ENCODE assay signal across 11 mouse cellular contexts in the genomic region with DNA sequence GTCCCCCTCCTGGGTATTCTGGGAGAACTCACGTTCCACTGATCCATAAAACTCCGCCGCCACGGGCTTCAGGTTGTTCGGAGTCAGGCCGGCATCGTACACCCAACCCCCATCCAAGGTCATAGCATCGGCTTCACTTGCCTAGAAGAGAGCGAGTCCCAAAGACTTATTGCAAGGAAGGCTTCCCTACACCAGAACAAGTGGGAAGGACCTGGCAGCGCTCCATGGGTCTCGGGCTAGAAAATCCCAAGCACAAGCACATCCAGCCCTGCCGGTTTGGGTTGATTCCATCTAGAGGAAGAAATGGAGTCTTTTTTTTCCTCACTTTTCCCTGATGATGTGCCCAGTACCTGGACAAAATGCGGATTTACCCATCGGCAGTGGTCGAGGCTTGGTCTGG. TPM values are rescaled to one million over a fixed set of nuclear protein-coding genes. Genes with fewer than 3 reads are reported as not detected.
DNase-seq lines count a peak whose midpoint lies in the region; ATAC-seq lines count a peak whose summit lies in the region.
"Had no signal": no experiment of that assay in that cellular context is flagged by ENCODE, and none has a peak within 500 bp of the region (broad histone marks: within the 10 kb centered on the region; RNA-seq: fewer than 3 reads in every experiment).

No protein-coding gene starts in this region.

- no peak for ATAC-seq in erythroid progenitor cell, adult 5-6 weeks (replicated peaks; ENCODE audit: low FRiP score, poor library complexity, severe bottlenecking)
- no peak for ATAC-seq in CD4-positive, CD25-positive, alpha-beta regulatory T cell, adult 4 months
- ATAC-seq: intestine, postnatal 0 days had no signal

- intact Hi-C loops in left cerebral cortex, postnatal 4 days (cut with DNase I) = no loop called here

- DNase-seq in adrenal gland, postnatal 10 days = peak; percentile 29
- DNase-seq in adrenal gland, postnatal 4 days (ENCODE audit: low spot score in 2 of 2) = no peak
- peak; percentile 28 for DNase-seq in left cerebral cortex, postnatal 4 days
- DNase-seq in left cerebral cortex, adult 18-20 months (ENCODE audit: low spot score in 2 of 2) = no peak
- peak; percentile 69 for DNase-seq in kidney, postnatal 4 days
- peak; percentile 46 for DNase-seq in ovary, postnatal 36 days (ENCODE audit: low spot score)
- DNase-seq: cerebellum, adult 18-20 months; layer of hippocampus, postnatal 36 days had no signal

RNA-seq across cellular contexts. Expression of a gene that starts 3.3 kb away (rescaled TPM):
- 10 to 100 TPM; 13.9 to 18.0 TPM for total RNA-seq in adrenal gland, postnatal 10 days (2021)
- total RNA-seq in adrenal gland, postnatal 4 days (2021) = 10 to 100 TPM; 12.4 to 14.8 TPM
- total RNA-seq in left cerebral cortex, postnatal 4 days (2021) = 1 to 10 TPM; 2.6 to 3.0 TPM
- total RNA-seq in left cerebral cortex, adult 18-20 months (2021) = 10 to 100 TPM; 10.4 to 12.2 TPM
- not detected in 2 replicates for total RNA-seq in erythroid progenitor cell, adult 5-6 weeks (2015; ENCODE audit: low replicate concordance)
- 0.68 TPM in 1 of 2 replicates, not detected in the other for total RNA-seq in erythroid progenitor cell, adult 5-6 weeks (2017; ENCODE audit: low replicate concordance)
- 1 to 10 TPM; 1.5 to 4.2 TPM for polyA plus RNA-seq in CD4-positive, CD25-positive, alpha-beta regulatory T cell, adult 4 months (2017; shearing (Covaris generic))

RNA-seq across cellular contexts. Expression of a gene that starts 3.4 kb away (rescaled TPM):
- total RNA-seq in adrenal gland, postnatal 10 days (2021) = 1,000 to 10,000 TPM; 3,036 to 6,940 TPM
- 1,000 to 10,000 TPM in 1 of 2 experiments, 100 to 1,000 TPM in 1; 136 to 2,496 TPM for total RNA-seq in adrenal gland, postnatal 4 days (2021)
- total RNA-seq in left cerebral cortex, postnatal 4 days (2021) = 10 to 100 TPM in 1 of 2 experiments, 1 to 10 TPM in 1; 6.1 to 11.1 TPM
- total RNA-seq in left cerebral cortex, adult 18-20 months (2021) = 100 to 1,000 TPM; 170 to 179 TPM
- total RNA-seq in erythroid progenitor cell, adult 5-6 weeks (2015; ENCODE audit: low replicate concordance) = 102 and 125 TPM in 2 replicates
- 48.3 and 79.1 TPM in 2 replicates for total RNA-seq in erythroid progenitor cell, adult 5-6 weeks (2017; ENCODE audit: low replicate concordance)
- 1 to 10 TPM; 3.0 to 5.8 TPM for polyA plus RNA-seq in CD4-positive, CD25-positive, alpha-beta regulatory T cell, adult 4 months (2017; shearing (Covaris generic))

RNA-seq across cellular contexts. Expression of a gene that starts 24.9 kb away (rescaled TPM):
- total RNA-seq in adrenal gland, postnatal 10 days (2021) = 10 to 100 TPM; 21.9 to 26.8 TPM
- total RNA-seq in adrenal gland, postnatal 4 days (2021) = 10 to 100 TPM; 27.2 to 27.6 TPM
- total RNA-seq in left cerebral cortex, postnatal 4 days (2021) = 10 to 100 TPM; 21.8 to 24.4 TPM
- 10 to 100 TPM; 20.8 to 22.5 TPM for total RNA-seq in left cerebral cortex, adult 18-20 months (2021)
- 4.0 and 8.0 TPM in 2 replicates for total RNA-seq in erythroid progenitor cell, adult 5-6 weeks (2015; ENCODE audit: low replicate concordance)
- 3.6 and 4.7 TPM in 2 replicates for total RNA-seq in erythroid progenitor cell, adult 5-6 weeks (2017; ENCODE audit: low replicate concordance)
- 10 to 100 TPM; 33.7 to 43.1 TPM for polyA plus RNA-seq in CD4-positive, CD25-positive, alpha-beta regulatory T cell, adult 4 months (2017; shearing (Covaris generic))

Comparison
In these comparisons a context has a peak if more than half of its experiments do, and no peak if none do; other contexts are left out.
1. DNase-seq: peak in adrenal gland, postnatal 10 days (single experiment), left cerebral cortex, postnatal 4 days (single experiment), kidney, postnatal 4 days (2 of 2) and ovary, postnatal 36 days (single experiment); none in adrenal gland, postnatal 4 days (0 of 2) and left cerebral cortex, adult 18-20 months (0 of 2).
2. RNA of a gene that starts 3.4 kb away (total RNA-seq): 3,036 to 6,940 TPM in adrenal gland, postnatal 10 days, 136 to 2,496 TPM in adrenal gland, postnatal 4 days, 170 to 179 TPM in left cerebral cortex, adult 18-20 months and 48.3 to 125 TPM in erythroid progenitor cell, adult 5-6 weeks; 6.1 to 11.1 TPM in left cerebral cortex, postnatal 4 days; every median in the first group is over 4 times any median in the second.